Mouse (Mus musculus): ENCODE measurements around the gene Tom1. TPM values are rescaled to one million over a fixed set of nuclear protein-coding genes. Genes with fewer than 3 reads are reported as not detected.

The Tom1 gene
- polyA plus RNA-seq, 1 experiment = 29.7 TPM

DNA sequence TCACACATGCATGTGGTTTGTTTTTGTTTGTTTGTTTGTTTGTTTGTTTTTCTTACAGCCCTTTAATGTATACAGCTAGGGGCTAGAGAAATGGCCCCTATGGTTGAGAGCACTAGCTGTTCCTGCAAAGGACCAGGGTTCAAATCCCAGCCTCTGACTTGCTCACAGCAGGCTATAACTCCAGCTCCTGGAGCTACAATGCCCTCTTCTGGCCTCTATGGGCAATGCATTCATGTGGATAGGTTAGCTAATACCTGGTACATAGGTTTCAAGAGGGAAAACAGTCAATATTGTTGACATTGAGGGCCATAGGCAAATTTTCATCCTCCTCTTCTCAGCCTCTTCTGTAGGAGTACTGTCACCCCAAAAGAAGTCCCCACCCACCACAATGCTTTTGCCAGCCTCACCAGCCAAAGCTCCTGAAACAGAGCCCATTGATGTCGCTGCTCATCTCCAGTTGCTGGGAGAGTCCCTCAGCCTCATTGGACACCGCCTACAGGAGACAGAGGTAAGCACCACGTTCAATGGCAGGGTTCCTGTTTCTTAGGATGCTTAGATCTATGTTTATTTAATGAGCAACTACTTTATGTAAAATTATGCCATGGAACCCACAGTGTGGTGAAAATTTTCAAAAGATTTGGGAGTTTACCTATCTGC, 9.7 kb upstream of the Tom1 start:
- Histone ChIP-seq H3K4me1 (ENCODE audit: control insufficient read depth, insufficient read depth, insufficient read length) (no peaks in the 10 kb centered on the region), H3K27me3 (ENCODE audit: control insufficient read depth, insufficient read depth, low read length) (no peaks in the 10 kb centered on the region), H3K27ac (ENCODE audit: insufficient read depth, low read length) (no peak overlapping the region), H3K36me3 (ENCODE audit: control insufficient read depth, insufficient read depth, low read length) (peaks cover 13% of the 10 kb centered on the region), H3K4me3 (ENCODE audit: extremely low read depth, insufficient read depth, insufficient read length) (no peak overlapping the region)
- DNase-seq (ENCODE audit: low read depth in 1 of 2, low spot score in 2 of 2) = no peak
- TF ChIP-seq CTCF (IDR thresholded peaks at IDR 0.05; ENCODE audit: extremely low read depth, insufficient read depth, insufficient read length, insufficient replicate concordance) (no peak), POLR2A (IDR thresholded peaks at IDR 0.05; ENCODE audit: low read depth, low read length) (no peak)
- 86% methylated on average over 3 of the region's 3 CpGs for WGBS

DNA sequence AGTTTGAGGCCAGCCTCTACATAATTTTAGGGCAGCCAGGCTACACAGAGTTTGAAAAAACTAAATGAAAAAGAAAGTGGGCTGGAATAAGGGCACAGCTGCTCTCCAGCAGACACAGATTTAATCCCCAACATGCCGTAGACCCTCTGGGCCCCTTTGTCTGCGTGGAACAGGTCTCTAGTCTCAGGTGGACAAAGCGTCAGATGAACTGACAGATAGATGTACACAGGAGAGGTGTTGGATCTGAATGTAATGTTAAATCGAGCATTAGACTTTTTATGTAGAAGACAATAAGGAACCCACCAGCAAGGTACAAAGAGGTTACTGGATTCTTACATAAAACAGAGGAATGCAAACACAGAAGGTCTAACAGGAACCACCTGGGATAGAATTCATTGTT, 7.7 kb upstream of the Tom1 start:
- DNase-seq (ENCODE audit: low read depth in 1 of 2, low spot score in 2 of 2) = no peak
- no peak overlapping the region for H3K4me3 ChIP-seq (ENCODE audit: extremely low read depth, insufficient read depth, insufficient read length)
- 94% methylated on average over 4 of the region's 4 CpGs for WGBS
- H3K4me1 ChIP-seq (ENCODE audit: control insufficient read depth, insufficient read depth, insufficient read length) = no peaks in the 10 kb centered on the region
- no peak overlapping the region for H3K27ac ChIP-seq (ENCODE audit: insufficient read depth, low read length)
- no peak for TF ChIP-seq CTCF (IDR thresholded peaks at IDR 0.05; ENCODE audit: extremely low read depth, insufficient read depth, insufficient read length, insufficient replicate concordance)
- no peak for TF ChIP-seq POLR2A (IDR thresholded peaks at IDR 0.05; ENCODE audit: low read depth, low read length)
- H3K36me3 ChIP-seq (ENCODE audit: control insufficient read depth, insufficient read depth, low read length) = peaks cover 12% of the 10 kb centered on the region
- no peaks in the 10 kb centered on the region for H3K27me3 ChIP-seq (ENCODE audit: control insufficient read depth, insufficient read depth, low read length)

DNA sequence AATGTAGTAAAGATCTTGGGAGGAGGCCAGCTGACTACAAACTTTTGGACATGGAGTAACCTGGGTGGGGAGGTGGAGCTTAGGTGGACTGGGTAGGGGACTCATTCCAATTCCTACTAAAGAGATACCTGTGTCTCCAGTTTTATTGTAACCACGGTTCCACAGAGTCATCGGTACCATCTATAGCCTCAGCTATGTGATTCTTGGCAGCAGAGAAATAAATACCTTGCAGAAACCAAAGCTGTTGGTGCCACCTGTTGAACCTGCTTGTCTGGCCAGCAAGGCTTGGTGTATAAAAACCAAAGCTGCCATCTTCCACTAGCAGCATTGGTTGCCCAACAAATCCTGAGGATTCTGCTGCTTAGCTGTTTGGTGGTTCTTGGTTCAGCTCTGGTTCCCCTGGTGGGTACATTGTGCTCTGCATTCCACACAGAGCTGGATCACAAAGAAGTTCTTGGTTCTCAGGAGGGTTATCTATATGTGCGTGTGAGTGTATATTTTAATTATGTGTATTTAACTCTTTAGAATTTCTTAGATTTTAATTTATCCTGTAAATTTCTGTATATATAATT, 3.0 kb upstream of the Tom1 start:
- TF ChIP-seq CTCF (IDR thresholded peaks at IDR 0.05; ENCODE audit: extremely low read depth, insufficient read depth, insufficient read length, insufficient replicate concordance) = no peak
- TF ChIP-seq POLR2A (IDR thresholded peaks at IDR 0.05; ENCODE audit: low read depth, low read length) = no peak
- peaks cover 4% of the 10 kb centered on the region; the same call in 1 of the 2 replicates for H3K36me3 ChIP-seq (ENCODE audit: control insufficient read depth, insufficient read depth, low read length)
- no peaks in the 10 kb centered on the region for H3K27me3 ChIP-seq (ENCODE audit: control insufficient read depth, insufficient read depth, low read length)
- DNase-seq (ENCODE audit: low read depth in 1 of 2, low spot score in 2 of 2) = no peak
- no peak overlapping the region for H3K4me3 ChIP-seq (ENCODE audit: extremely low read depth, insufficient read depth, insufficient read length)
- WGBS = 95% methylated on average over 3 of the region's 3 CpGs
- H3K27ac ChIP-seq (ENCODE audit: insufficient read depth, low read length) = no peak overlapping the region
- no peaks in the 10 kb centered on the region; the same call in 1 of the 2 replicates for H3K4me1 ChIP-seq (ENCODE audit: control insufficient read depth, insufficient read depth, insufficient read length)

DNA sequence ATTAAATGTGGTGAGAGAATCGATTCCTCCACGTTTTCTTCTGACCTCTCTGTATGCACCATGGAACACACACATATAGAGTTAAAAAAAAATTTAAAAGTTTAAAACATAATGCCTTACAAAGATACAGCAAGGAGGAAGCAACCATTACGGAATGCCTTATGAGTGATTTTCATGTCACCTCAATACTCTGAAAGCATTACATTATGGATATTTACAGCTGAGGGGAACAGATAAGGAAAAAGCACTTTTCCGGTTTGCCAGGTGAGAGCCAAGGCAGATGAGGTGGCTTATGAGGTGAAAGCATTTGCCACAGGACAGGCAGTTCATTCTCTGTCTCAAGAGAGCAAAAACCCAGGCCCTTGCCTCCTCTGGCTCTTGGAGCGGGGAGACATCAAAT, 544 bp upstream of the Tom1 start:
- 76% methylated on average over 5 of the region's 5 CpGs for WGBS
- Histone ChIP-seq H3K27ac (ENCODE audit: insufficient read depth, low read length) (no peak overlapping the region), H3K4me1 (ENCODE audit: control insufficient read depth, insufficient read depth, insufficient read length) (no peaks in the 10 kb centered on the region; the same call in 1 of the 2 replicates), H3K36me3 (ENCODE audit: control insufficient read depth, insufficient read depth, low read length) (0 out of 2 replicates have a peak, but pooled peaks cover 2% of the 10 kb centered on the region), H3K4me3 (ENCODE audit: extremely low read depth, insufficient read depth, insufficient read length) (peak overlapping the region; percentile 40; the same call in 1 of the 2 replicates), H3K27me3 (ENCODE audit: control insufficient read depth, insufficient read depth, low read length) (no peaks in the 10 kb centered on the region)
- TF ChIP-seq POLR2A (IDR thresholded peaks at IDR 0.05; ENCODE audit: low read depth, low read length) = no peak
- TF ChIP-seq CTCF (IDR thresholded peaks at IDR 0.05; ENCODE audit: extremely low read depth, insufficient read depth, insufficient read length, insufficient replicate concordance) = no peak
- no peak for DNase-seq (ENCODE audit: low read depth in 1 of 2, low spot score in 2 of 2)

DNA sequence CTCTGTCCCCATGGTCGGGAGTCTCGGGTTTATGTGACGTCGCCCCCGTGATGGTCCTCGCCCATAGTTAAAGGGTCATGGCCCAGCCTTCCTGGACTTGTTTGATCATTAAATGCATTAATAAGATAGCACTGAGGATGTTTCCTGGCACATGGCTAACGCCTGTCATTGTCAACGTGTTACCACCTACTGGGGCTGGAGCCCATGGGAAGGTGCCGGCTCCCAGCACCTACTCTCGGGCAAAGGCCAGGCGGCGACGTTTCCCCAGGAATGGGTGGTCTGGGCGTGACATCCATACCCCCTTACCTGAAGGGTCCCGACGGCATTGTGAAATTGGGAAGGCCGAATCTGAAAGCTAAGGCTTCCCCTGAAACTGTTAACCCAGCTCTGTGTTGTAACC, 780 bp downstream of the Tom1 start:
- no peak for TF ChIP-seq CTCF (IDR thresholded peaks at IDR 0.05; ENCODE audit: extremely low read depth, insufficient read depth, insufficient read length, insufficient replicate concordance)
- TF ChIP-seq POLR2A (IDR thresholded peaks at IDR 0.05; ENCODE audit: low read depth, low read length) = no peak
- Histone ChIP-seq H3K27me3 (ENCODE audit: control insufficient read depth, insufficient read depth, low read length) (no peaks in the 10 kb centered on the region), H3K4me3 (ENCODE audit: extremely low read depth, insufficient read depth, insufficient read length) (peak overlapping the region; percentile 76), H3K27ac (ENCODE audit: insufficient read depth, low read length) (peak overlapping the region; percentile 72), H3K36me3 (ENCODE audit: control insufficient read depth, insufficient read depth, low read length) (no peaks in the 10 kb centered on the region), H3K4me1 (ENCODE audit: control insufficient read depth, insufficient read depth, insufficient read length) (peaks cover 4% of the 10 kb centered on the region; the same call in 1 of the 2 replicates)
- WGBS = under 1% methylated on average over 17 of the region's 17 CpGs
- DNase-seq (ENCODE audit: low read depth in 1 of 2, low spot score in 2 of 2) = peak in 1 of 2 experiments; percentile 24

DNA sequence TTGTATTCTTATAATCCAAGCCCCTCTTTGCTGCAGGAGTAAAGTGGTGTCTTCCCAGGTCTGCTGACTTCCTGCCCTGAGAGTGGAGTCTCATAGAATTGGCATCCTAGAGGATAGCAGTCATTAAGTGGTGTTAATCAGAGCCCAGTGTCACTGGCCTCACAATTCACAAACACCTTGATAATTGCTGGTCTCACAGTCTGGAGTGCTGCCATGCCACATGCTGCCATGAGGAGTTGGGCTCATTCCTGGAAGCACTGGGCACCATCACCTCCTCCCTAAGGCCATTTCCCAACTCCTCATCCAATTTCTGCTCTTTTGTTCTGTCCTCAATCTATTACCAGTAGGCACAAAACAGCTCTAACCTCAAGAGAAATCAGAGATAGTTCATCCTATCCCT, 2.1 kb downstream of the Tom1 start:
- no peak for DNase-seq (ENCODE audit: low read depth in 1 of 2, low spot score in 2 of 2)
- H3K4me3 ChIP-seq (ENCODE audit: extremely low read depth, insufficient read depth, insufficient read length) = no peak overlapping the region
- H3K4me1 ChIP-seq (ENCODE audit: control insufficient read depth, insufficient read depth, insufficient read length) = peaks cover 4% of the 10 kb centered on the region; the same call in 1 of the 2 replicates
- no peaks in the 10 kb centered on the region for H3K36me3 ChIP-seq (ENCODE audit: control insufficient read depth, insufficient read depth, low read length)
- H3K27me3 ChIP-seq (ENCODE audit: control insufficient read depth, insufficient read depth, low read length) = no peaks in the 10 kb centered on the region
- H3K27ac ChIP-seq (ENCODE audit: insufficient read depth, low read length) = no peak overlapping the region
- TF ChIP-seq CTCF (IDR thresholded peaks at IDR 0.05; ENCODE audit: extremely low read depth, insufficient read depth, insufficient read length, insufficient replicate concordance) = no peak
- TF ChIP-seq POLR2A (IDR thresholded peaks at IDR 0.05; ENCODE audit: low read depth, low read length) = no peak

DNA sequence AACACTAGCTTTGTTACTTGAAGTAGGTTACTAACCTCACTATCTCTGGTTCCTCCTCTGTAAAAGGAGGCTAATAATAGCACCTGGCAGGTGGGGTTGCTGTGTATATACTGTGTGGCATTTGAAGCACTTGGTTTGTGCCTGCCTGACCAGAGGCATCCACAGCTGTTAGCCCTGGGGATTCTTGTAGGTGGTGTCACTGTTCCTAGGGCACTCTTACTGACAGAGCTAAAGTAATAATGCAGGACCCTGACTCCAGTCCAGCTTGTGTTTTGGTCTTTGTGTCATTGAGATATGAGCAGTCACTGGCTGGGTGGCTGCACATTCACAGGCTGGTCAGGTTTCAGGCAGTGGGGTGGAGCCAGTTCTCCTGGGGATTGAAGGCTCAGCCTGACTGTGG, 5.0 kb downstream of the Tom1 start:
- H3K27ac ChIP-seq (ENCODE audit: insufficient read depth, low read length) = no peak overlapping the region
- no peaks in the 10 kb centered on the region for H3K36me3 ChIP-seq (ENCODE audit: control insufficient read depth, insufficient read depth, low read length)
- no peaks in the 10 kb centered on the region for H3K27me3 ChIP-seq (ENCODE audit: control insufficient read depth, insufficient read depth, low read length)
- no peak for TF ChIP-seq POLR2A (IDR thresholded peaks at IDR 0.05; ENCODE audit: low read depth, low read length)
- no peak for TF ChIP-seq CTCF (IDR thresholded peaks at IDR 0.05; ENCODE audit: extremely low read depth, insufficient read depth, insufficient read length, insufficient replicate concordance)
- peaks cover 4% of the 10 kb centered on the region; the same call in 1 of the 2 replicates for H3K4me1 ChIP-seq (ENCODE audit: control insufficient read depth, insufficient read depth, insufficient read length)
- H3K4me3 ChIP-seq (ENCODE audit: extremely low read depth, insufficient read depth, insufficient read length) = no peak overlapping the region
- DNase-seq (ENCODE audit: low read depth in 1 of 2, low spot score in 2 of 2) = no peak
